Mouse (Mus musculus) kidney, adult 11 months (tissue): Measurements from ENCODE around the gene Srgap3.

ENCODE experiments used
- DNase-seq: peaks from one replicate; pipeline ENCODE4 v3.0.0; 2022

The Srgap3 gene

GRCm38 (mm10) chr6:112809658-112810520 is 137.2 kb downstream of the Srgap3 start:
- no peak for DNase-seq

DNA sequence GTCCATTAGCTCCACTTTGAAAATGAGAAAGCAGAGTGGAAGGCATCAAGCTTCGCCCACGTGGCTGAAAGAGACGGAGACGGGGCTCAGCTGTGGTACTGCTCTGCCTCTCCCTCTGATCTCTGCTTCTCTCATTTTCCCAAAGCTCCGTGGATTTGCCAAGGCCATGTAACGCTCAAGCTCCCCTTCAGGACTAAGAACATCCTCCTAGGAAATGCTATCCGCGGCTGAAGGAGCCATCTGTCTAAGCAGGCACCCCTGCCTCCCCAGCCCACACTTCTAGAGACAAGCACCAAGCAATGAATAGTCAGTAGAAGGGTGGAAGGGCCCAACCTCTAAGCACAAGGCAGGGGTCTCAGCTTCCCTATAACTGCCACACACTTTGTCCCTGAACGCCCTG is 138.3 kb downstream of the Srgap3 start:
- DNase-seq = no peak

DNA sequence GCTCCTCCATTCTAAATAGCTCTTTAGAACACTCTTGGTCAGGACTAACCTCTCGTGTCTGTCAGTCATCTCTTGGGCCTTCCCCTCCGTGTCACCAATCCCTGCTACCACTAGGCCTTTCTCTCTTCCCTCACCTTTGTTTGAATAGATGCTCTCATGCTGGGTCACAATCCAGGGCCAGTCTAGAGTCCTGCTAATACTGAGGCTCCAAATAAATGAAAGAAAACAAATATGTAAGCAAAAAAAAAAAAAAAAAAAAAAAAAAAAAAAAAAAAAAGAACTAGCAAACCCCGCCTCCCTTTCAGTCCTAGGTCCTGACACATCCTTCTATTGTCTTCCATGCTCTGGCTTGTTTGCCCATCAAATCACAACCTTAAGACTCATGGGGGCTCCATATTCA is 145.1 kb downstream of the Srgap3 start:
- no peak for DNase-seq

GRCm38 (mm10) chr6:112798378-112798777 is 148.7 kb downstream of the Srgap3 start:
- no peak for DNase-seq

GRCm38 (mm10) chr6:112796607-112797006 is 150.5 kb downstream of the Srgap3 start:
- DNase-seq = no peak

- no peak for DNase-seq
Observed at GRCm38 (mm10) chr6:112793887-112794286, 153.2 kb downstream of the Srgap3 start.

DNA sequence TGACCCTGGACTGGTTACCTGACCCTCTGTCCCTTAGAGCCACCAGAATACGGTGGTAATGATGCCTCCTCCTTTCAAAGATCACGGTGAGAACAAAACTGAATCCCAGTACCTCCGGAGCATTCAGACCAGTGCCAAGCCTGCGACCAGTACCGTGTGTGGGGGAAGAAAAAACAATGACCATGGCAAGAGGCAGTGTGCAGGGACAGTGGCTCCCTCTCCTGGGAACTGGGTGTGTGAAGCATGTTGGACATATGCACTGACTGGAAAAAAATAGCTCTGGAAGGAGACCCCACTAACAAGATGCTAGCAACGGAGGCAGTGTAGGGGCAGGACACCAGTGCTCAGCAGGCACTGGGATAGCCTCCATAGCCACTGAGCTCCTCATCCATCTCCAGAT is 157.2 kb downstream of the Srgap3 start:
- no peak for DNase-seq

DNA sequence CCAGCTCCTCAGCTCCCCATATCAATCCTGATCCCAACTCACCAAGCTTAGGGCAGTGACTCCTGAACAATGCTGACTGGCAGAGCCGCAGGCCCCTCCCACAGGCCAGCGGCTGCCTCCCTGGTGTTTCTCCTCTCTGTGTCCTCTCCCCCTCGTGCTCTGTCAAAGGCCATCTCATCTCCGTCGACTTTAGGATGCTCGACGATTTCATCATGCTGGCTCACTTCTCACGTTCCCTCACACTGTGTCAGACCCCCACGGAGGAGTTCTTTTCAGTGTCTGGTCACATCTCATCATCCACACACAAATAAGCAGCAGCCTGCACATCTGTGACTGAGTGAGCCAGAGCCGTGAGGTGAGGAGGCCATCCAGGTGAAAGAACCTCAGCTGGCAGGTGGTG is 158.4 kb downstream of the Srgap3 start:
- DNase-seq = no peak

GRCm38 (mm10) chr6:112788174-112788573 is 158.9 kb downstream of the Srgap3 start:
- DNase-seq = no peak

GRCm38 (mm10) chr6:112781409-112782093 is 165.5 kb downstream of the Srgap3 start:
- DNase-seq = no peak

DNA sequence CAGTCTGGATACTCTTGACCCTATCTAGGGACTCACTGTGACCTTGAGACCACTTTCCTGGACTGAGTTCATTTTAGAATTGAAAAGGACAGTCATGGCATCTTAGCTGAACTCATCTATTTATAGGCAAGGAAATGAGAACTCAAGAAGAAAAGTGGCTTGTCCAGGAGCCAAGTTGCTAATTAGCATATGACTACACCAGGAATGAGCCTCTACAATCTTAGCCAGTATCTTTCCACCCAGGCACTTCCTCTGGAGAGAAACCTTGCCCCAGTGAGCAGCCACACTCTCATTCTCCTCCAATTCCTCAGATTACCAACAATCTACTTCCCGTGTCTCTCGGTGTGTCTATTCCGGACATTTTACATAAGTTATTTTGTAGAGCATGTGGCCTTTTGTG is 168.9 kb downstream of the Srgap3 start:
- peak; percentile 7 for DNase-seq

DNA sequence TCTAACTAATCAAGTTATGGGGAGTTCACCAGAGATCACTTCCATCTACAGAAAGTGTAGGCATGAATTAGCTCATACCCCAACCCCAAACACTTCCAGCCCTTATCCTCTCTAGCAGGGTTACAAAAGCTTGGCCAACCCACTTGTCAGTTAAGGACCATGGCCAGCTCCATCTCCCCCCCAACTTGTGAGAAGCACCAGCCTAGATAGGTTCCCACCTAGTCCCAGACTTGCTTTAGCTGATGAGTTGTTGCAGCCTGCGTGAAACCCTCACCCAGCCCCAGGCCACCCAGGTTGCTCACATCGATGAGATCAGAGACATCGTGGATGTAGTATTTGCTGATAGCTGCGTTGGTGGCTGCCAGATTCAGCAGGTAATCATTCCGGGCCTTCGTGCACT is 170.3 kb downstream of the Srgap3 start:
- no peak for DNase-seq

GRCm38 (mm10) chr6:112773754-112774153 is 173.3 kb downstream of the Srgap3 start:
- no peak for DNase-seq

DNA sequence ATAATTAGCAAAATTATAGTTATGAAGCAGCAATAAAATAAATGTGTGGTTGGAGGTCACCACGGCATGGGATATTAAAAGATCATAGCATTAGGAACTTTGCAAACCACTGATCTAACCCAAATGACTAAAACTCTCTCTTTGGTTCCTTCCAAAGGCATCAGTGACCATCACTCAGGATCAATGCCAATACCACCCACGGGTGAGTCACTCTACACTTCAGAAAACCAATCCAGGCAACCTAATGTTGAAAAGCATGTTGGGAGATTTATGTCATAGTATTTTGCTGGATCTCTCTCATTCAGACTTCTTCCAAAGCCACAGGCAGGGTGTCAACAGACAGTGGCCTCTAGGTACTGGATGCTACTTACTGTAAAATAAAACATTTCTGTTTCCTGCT is 176.1 kb downstream of the Srgap3 start:
- no peak for DNase-seq

DNA sequence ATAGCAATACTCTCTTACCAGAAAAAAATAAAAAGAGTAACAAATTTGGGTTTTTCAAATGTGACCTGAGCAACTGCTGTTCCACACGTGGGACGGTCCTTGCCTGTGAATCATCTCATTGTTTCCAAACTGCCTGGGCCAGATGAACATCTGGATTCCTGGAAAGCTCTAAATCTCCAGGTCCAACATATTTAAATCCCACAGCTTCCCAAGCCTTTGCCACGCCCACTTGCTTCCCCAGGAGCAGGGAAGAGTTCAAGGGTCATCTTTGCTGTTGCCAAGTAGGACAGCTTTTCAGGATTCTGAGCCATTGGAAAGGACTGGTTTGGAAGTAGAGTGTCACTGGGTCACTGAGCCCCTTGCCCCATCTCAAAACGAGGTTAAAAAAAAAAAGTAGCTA is 188.5 kb downstream of the Srgap3 start:
- DNase-seq = peak; percentile 29

DNA sequence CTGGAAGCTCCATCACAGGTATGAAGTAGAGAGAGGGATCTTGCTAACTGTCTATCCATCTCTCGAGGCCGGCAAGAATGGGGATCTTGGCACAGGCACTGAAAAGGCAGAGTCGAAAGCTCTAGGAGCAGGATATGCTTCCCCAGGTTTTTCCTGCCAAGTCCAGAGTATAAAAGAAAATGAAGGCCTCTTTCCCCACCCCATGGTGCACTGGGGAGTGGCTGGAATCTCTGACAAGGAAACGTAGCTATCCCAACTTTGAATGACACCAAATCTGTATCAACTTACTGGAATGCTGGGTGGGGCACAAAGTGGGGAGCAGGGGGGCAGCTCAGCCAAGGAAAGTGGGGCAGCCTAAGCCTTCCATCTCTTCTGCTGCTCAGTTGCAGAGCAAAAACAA is 190.2 kb downstream of the Srgap3 start:
- no peak for DNase-seq

GRCm38 (mm10) chr6:112754994-112755393 is 192.1 kb downstream of the Srgap3 start:
- no peak for DNase-seq

DNA sequence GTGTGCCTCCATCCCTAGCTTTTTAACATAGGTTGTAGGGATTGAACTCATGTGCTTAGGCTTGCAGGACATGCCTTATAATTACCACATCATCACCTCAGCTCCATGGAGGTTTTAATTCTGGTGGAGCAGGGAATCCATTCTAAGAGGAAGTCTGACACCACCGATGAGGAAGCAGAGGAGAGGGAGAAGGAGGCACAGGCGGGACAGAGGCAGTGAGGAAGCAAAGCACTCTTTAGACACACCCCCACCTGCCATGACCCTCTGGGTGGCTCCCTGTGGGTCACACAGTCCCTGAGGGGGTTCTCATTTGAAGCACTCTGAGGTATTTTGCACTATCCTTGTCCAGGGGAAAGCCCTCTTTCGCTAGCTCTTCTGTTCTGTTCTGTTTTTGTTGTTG is 194.5 kb downstream of the Srgap3 start:
- DNase-seq = no peak

DNA sequence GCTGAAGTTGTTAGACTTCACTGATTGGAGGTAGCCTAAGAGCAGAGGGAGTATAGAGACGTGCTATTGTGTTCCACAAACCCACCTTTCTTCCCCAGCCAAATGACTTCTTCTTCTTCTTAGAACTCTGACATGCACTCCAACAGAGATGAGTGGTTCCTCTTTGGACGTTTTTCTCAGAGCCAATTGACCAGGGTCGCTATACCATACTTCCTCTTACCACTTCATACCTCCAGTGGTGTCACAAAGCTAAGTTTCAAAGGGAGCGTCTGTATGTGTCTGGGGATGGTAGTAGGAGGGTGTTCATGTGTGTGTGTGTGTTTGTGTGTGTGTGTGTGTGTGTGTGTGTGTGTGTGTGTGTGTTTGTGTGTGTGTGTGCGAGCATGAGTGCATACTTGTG is 195.1 kb downstream of the Srgap3 start:
- DNase-seq = no peak

GRCm38 (mm10) chr6:112742297-112742696 is 204.8 kb downstream of the Srgap3 start:
- no peak for DNase-seq

DNA sequence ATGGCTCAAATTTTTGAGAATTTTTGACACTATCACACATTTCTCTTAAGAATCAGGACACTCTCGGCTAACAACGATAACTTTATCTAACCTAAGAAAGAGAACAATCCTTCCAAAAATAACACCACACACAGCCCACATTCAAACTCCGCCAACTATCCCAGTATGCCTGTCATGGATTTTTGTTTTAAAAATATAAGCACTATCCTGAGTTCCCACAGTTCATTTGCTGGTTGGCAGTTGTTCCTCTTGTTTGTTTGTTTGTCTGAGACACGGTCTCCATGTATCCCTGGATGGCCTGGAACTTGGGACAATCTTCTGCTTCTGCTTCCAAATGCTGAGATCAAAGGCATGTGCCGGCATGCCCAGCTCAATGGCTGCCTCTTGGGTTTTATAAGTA is 205.3 kb downstream of the Srgap3 start:
- DNase-seq = no peak

DNA sequence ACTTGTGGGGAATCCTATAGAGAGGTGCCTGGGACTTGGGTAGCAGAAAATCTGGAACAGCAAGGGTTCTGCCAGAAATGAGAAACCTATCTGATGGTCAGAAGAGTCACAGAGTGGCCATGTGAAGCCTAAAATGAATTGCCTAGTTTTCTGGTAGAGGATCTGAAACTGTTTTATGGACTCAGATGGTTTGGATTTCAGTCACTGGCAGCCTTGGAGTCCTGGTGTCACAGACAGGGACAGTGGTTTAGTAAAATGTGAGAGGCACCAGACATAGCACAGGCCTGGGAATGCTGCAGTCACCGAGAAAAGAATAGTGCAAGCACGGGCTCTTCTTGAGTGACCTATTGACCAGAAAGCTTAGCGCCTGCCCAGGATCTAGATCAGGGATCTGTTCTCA is 207.4 kb downstream of the Srgap3 start:
- DNase-seq = no peak

- DNase-seq = no peak
Observed at GRCm38 (mm10) chr6:112738924-112739323, 208.1 kb downstream of the Srgap3 start.

- DNase-seq = no peak
Observed at GRCm38 (mm10) chr6:112736471-112736870, 210.6 kb downstream of the Srgap3 start.

- DNase-seq = no peak
Observed at GRCm38 (mm10) chr6:112735054-112735453, 212.0 kb downstream of the Srgap3 start.
